Mouse (Mus musculus): Measurements from ENCODE around the gene AI413582.

Gene AI413582

GRCm38 (mm10) chr17:27518700-27519595 is 46.6 kb downstream of the AI413582 start:
- no peak for DNase-seq (ENCODE audit: low read depth)

- DNase-seq (ENCODE audit: low read depth) = no peak
Observed at GRCm38 (mm10) chr17:27518296-27518695, 47.3 kb downstream of the AI413582 start.

- no peak for DNase-seq (ENCODE audit: low read depth)
Observed at GRCm38 (mm10) chr17:27513916-27514762, 51.4 kb downstream of the AI413582 start.
